25 mouse cellular contexts compared by ENCODE assay signal in the genomic region with DNA sequence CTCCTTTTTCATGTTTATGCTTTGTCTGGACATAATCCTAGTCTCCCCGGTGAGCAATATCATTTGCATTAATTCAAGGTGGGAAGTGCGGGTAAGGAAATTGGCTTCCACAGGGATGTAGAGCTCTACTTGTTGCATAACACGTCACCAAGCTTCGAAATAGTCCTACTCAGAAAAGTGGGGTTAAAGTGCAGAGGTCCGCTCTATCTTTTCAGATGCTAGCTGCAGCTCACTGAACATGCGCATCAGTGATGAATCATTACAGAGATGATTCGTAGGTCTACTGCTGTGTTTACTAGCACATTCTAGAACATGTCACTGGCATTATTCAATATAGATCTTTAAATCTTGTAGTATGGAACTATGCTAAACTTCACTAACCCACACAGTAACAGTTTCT. TPM values are rescaled to one million over a fixed set of nuclear protein-coding genes. Genes with fewer than 3 reads are reported as not detected.
A peak's percentile ranks its signal among the peaks of the same experiment; 100 is the strongest.
DNase-seq lines count a peak whose midpoint lies in the region; ATAC-seq and TF ChIP-seq lines count a peak whose summit lies in the region.
"Had no signal": no experiment of that assay in that cellular context is flagged by ENCODE, and none has a peak within 500 bp of the region (broad histone marks: within the 10 kb centered on the region; RNA-seq: fewer than 3 reads in every experiment).

No protein-coding gene starts in this region.

- intact Hi-C loops in gastrocnemius, postnatal 14 days (cut with DNase I; ENCODE audit: low total_unique reads), result no loop called here

- no peak overlapping the region for H3K27ac ChIP-seq in kidney, embryonic 16.5 days (ENCODE audit: low read length)
- no peak overlapping the region for H3K27ac ChIP-seq in intestine, embryonic 15.5 days
- peak overlapping the region; percentile 82; the same call in 1 of the 2 replicates for H3K27ac ChIP-seq in small intestine, adult 2 months (ENCODE audit: insufficient read depth, low read depth, low read length)
- H3K27ac ChIP-seq in midbrain, postnatal 0 days (ENCODE audit: low read depth, low read length), result no peak overlapping the region
- H3K27ac ChIP-seq: embryonic facial prominence, embryonic 10.5 days; embryonic facial prominence, embryonic 13.5 days; forebrain, embryonic 12.5 days; heart, adult 2 months; heart, embryonic 10.5 days; hindbrain, embryonic 12.5 days; hindbrain, embryonic 15.5 days had no signal

- no peak overlapping the region for H3K4me2 ChIP-seq in kidney, embryonic 16.5 days (replicated peaks; ENCODE audit: low read depth, low read length)
- H3K4me2 ChIP-seq in intestine, embryonic 15.5 days (replicated peaks), result no peak overlapping the region
- H3K4me2 ChIP-seq in midbrain, postnatal 0 days (ENCODE audit: low read depth, low read length, poor library complexity, severe bottlenecking), result no peak overlapping the region
- H3K4me2 ChIP-seq: embryonic facial prominence, embryonic 13.5 days; forebrain, embryonic 12.5 days; hindbrain, embryonic 12.5 days; hindbrain, embryonic 15.5 days had no signal

- 81% methylated on average over 7 of the region's 7 CpGs for WGBS in kidney, embryonic 16.5 days
- 71% methylated on average over 7 of the region's 7 CpGs for WGBS in intestine, embryonic 15.5 days
- WGBS in small intestine, adult 2 months, result 25% methylated on average over 7 of the region's 7 CpGs
- WGBS in midbrain, postnatal 0 days, result 76% methylated on average over 7 of the region's 7 CpGs

- TF ChIP-seq POLR2A in small intestine, adult 2 months (IDR thresholded peaks at IDR 0.05; ENCODE audit: low read depth, low read length), result no peak

- peaks cover 8% of the 10 kb centered on the region; the same call in 1 of the 2 replicates for H3K4me1 ChIP-seq in kidney, embryonic 16.5 days (ENCODE audit: insufficient read depth, low read length)
- H3K4me1 ChIP-seq in intestine, embryonic 15.5 days (replicated peaks), result no peaks in the 10 kb centered on the region
- H3K4me1 ChIP-seq in small intestine, adult 2 months (ENCODE audit: control insufficient read depth, insufficient read depth, insufficient read length, low read length), result peaks cover 7% of the 10 kb centered on the region; the same call in 1 of the 2 replicates
- H3K4me1 ChIP-seq in midbrain, postnatal 0 days (ENCODE audit: insufficient read depth, low read length), result no peaks in the 10 kb centered on the region
- H3K4me1 ChIP-seq: hindbrain, embryonic 15.5 days had no signal

- H3K36me3 ChIP-seq in kidney, embryonic 16.5 days (ENCODE audit: insufficient read depth, low read length), result no peaks in the 10 kb centered on the region
- no peaks in the 10 kb centered on the region for H3K36me3 ChIP-seq in intestine, embryonic 15.5 days
- H3K36me3 ChIP-seq in small intestine, adult 2 months (ENCODE audit: control insufficient read depth, insufficient read depth, low read length), result no peaks in the 10 kb centered on the region
- no peaks in the 10 kb centered on the region for H3K36me3 ChIP-seq in midbrain, postnatal 0 days (ENCODE audit: insufficient read depth, low read length)
- H3K36me3 ChIP-seq: embryonic facial prominence, embryonic 10.5 days; embryonic facial prominence, embryonic 13.5 days; forebrain, embryonic 12.5 days; heart, embryonic 10.5 days; hindbrain, embryonic 12.5 days; hindbrain, embryonic 15.5 days had no signal

- no peaks in the 10 kb centered on the region for H3K9me3 ChIP-seq in kidney, embryonic 16.5 days (ENCODE audit: low read length)
- H3K9me3 ChIP-seq in intestine, embryonic 15.5 days, result no peaks in the 10 kb centered on the region
- no peaks in the 10 kb centered on the region for H3K9me3 ChIP-seq in midbrain, postnatal 0 days (ENCODE audit: low read length)
- H3K9me3 ChIP-seq: embryonic facial prominence, embryonic 10.5 days; embryonic facial prominence, embryonic 13.5 days; forebrain, embryonic 12.5 days; heart, embryonic 10.5 days; hindbrain, embryonic 12.5 days; hindbrain, embryonic 15.5 days had no signal

- H3K27me3 ChIP-seq in kidney, embryonic 16.5 days (ENCODE audit: insufficient read depth, low read length), result no peaks in the 10 kb centered on the region
- no peaks in the 10 kb centered on the region for H3K27me3 ChIP-seq in intestine, embryonic 15.5 days (replicated peaks)
- H3K27me3 ChIP-seq in small intestine, adult 2 months (ENCODE audit: control insufficient read depth, insufficient read depth, low read length), result no peaks in the 10 kb centered on the region
- H3K27me3 ChIP-seq in midbrain, postnatal 0 days (ENCODE audit: insufficient read depth, low read length), result no peaks in the 10 kb centered on the region
- H3K27me3 ChIP-seq: embryonic facial prominence, embryonic 13.5 days; forebrain, embryonic 12.5 days; hindbrain, embryonic 12.5 days; hindbrain, embryonic 15.5 days; Patski had no signal

- DNase-seq in kidney, adult 9 months, result peak; percentile 26
- DNase-seq in 416B (ENCODE audit: low read depth), result peak; percentile 36
- no peak for DNase-seq in gastrocnemius, postnatal 14 days
- no peak for DNase-seq in urinary bladder, adult 18-20 months (ENCODE audit: low spot score in 2 of 2)
- no peak for DNase-seq in midbrain, postnatal 0 days (ENCODE audit: low spot score)
- DNase-seq: adrenal gland, adult 2 months; adrenal gland, postnatal 14 days; cerebellum, adult 11 months; cerebellum, adult 8-10 months; cerebellum, postnatal 10 days; cerebellum, postnatal 36 days; embryo, embryonic 11 days; gastrocnemius, postnatal 36 days; heart, adult 2 months had no signal

- no peak overlapping the region for H3K4me3 ChIP-seq in kidney, embryonic 16.5 days (ENCODE audit: low read length)
- H3K4me3 ChIP-seq in intestine, embryonic 15.5 days (replicated peaks), result no peak overlapping the region
- H3K4me3 ChIP-seq in small intestine, adult 2 months (ENCODE audit: low read depth, low read length), result no peak overlapping the region
- no peak overlapping the region for H3K4me3 ChIP-seq in midbrain, postnatal 0 days (ENCODE audit: low read depth, low read length)
- H3K4me3 ChIP-seq: embryonic facial prominence, embryonic 10.5 days; embryonic facial prominence, embryonic 13.5 days; erythroblast, embryonic 14.5 days; forebrain, embryonic 12.5 days; heart, adult 2 months; heart, embryonic 10.5 days; hindbrain, embryonic 12.5 days; hindbrain, embryonic 15.5 days had no signal

- ATAC-seq in kidney, embryonic 16.5 days (ENCODE audit: low FRiP score, low TSS enrichment), result no peak
- peak; percentile 69 for ATAC-seq in intestine, embryonic 15.5 days
- no peak for ATAC-seq in midbrain, postnatal 0 days (ENCODE audit: low FRiP score)
- ATAC-seq: Patski had no signal

- TF ChIP-seq CTCF in small intestine, adult 2 months (IDR thresholded peaks at IDR 0.05; ENCODE audit: extremely low read depth, insufficient read length, insufficient replicate concordance, low read depth, low read length), result no peak
- no peak for TF ChIP-seq CTCF in midbrain, postnatal 0 days (IDR thresholded peaks at IDR 0.05)

- H3K9ac ChIP-seq in kidney, embryonic 16.5 days (replicated peaks; ENCODE audit: low read length), result no peak overlapping the region
- H3K9ac ChIP-seq in intestine, embryonic 15.5 days, result no peak overlapping the region
- no peak overlapping the region for H3K9ac ChIP-seq in midbrain, postnatal 0 days (replicated peaks; ENCODE audit: low read length, poor library complexity, severe bottlenecking)
- H3K9ac ChIP-seq: embryonic facial prominence, embryonic 13.5 days; forebrain, embryonic 12.5 days; hindbrain, embryonic 12.5 days; hindbrain, embryonic 15.5 days had no signal

RNA-seq across cellular contexts. Expression of gene Txnrd1, which starts 4.6 kb away (rescaled TPM):
- polyA plus RNA-seq in kidney, embryonic 16.5 days (2015; fragmentation: Nextera tagmentation; extraction: Ambion mirVana), result 112 and 113 TPM in 2 replicates
- polyA plus RNA-seq in intestine, embryonic 15.5 days (2015; fragmentation: Nextera tagmentation; extraction: Ambion mirVana), result 106 and 115 TPM in 2 replicates
- 58.6 and 69.4 TPM in 2 replicates for polyA plus RNA-seq in small intestine, adult 2 months (2012; rRNA removed)
- total RNA-seq in gastrocnemius, postnatal 14 days (2021), result 10 to 100 TPM; 27.5 to 30.4 TPM
- total RNA-seq in midbrain, postnatal 0 days (2014; rRNA removed), result 83.2 and 86.4 TPM in 2 replicates
- polyA plus RNA-seq in midbrain, postnatal 0 days (2015; fragmentation: Nextera tagmentation; extraction: Ambion mirVana), result 56.7 and 61.7 TPM in 2 replicates

RNA-seq across cellular contexts. Expression of gene Eid3, which starts 28.0 kb away (rescaled TPM):
- polyA plus RNA-seq in kidney, embryonic 16.5 days (2015; fragmentation: Nextera tagmentation; extraction: Ambion mirVana), result 0.16 and 0.40 TPM in 2 replicates
- 0.42 and 0.46 TPM in 2 replicates for polyA plus RNA-seq in intestine, embryonic 15.5 days (2015; fragmentation: Nextera tagmentation; extraction: Ambion mirVana)
- 0.43 and 0.48 TPM in 2 replicates for polyA plus RNA-seq in small intestine, adult 2 months (2012; rRNA removed)
- total RNA-seq in gastrocnemius, postnatal 14 days (2021), result under 1 TPM; 0.41 to 0.86 TPM
- total RNA-seq in midbrain, postnatal 0 days (2014; rRNA removed), result 1.9 and 2.0 TPM in 2 replicates
- polyA plus RNA-seq in midbrain, postnatal 0 days (2015; fragmentation: Nextera tagmentation; extraction: Ambion mirVana), result 0.17 and 0.23 TPM in 2 replicates

Comparison
In these comparisons a context has a peak if more than half of its experiments do, and no peak if none do; other contexts are left out.
1. DNase-seq: peak in kidney, adult 9 months (single experiment) and 416B (single experiment); none in gastrocnemius, postnatal 14 days (single experiment), urinary bladder, adult 18-20 months (0 of 2) and midbrain, postnatal 0 days (single experiment).